Mouse (Mus musculus): ENCODE data around the gene Ncapg2. TPM values are rescaled to one million over a fixed set of nuclear protein-coding genes. Genes with fewer than 3 reads are reported as not detected.

Ncapg2 gene
- polyA plus RNA-seq, 1 experiment from 2014 or later = 22.7 TPM

GRCm38 (mm10) chr12:116442184-116442583 is 37.0 kb downstream of the Ncapg2 start:
- H3K9ac ChIP-seq (ENCODE audit: low read length) = no peak overlapping the region
- no peak overlapping the region for H3K27ac ChIP-seq (replicated peaks in 1 of 2; ENCODE audit: control insufficient read depth in 1 of 2, insufficient read depth in 1 of 2, low read depth in 2 of 2, low read length in 2 of 2)
- WGBS = 81% methylated on average over 3 of the region's 3 CpGs
- no peaks in the 10 kb centered on the region for H3K27me3 ChIP-seq (ENCODE audit: control insufficient read depth, insufficient read depth, low read length)
- ATAC-seq (ENCODE audit: insufficient number of reproducible peaks, insufficient read depth, low FRiP score, low read depth) = no peak
- no peaks in the 10 kb centered on the region for H3K9me3 ChIP-seq (ENCODE audit: control insufficient read depth, low read length)
- H3K4me1 ChIP-seq (ENCODE audit: control insufficient read depth in 2 of 2, insufficient read depth in 2 of 2, low read length in 2 of 2) = no peaks in the 10 kb centered on the region
- peaks cover 88% of the 10 kb centered on the region for H3K36me3 ChIP-seq (ENCODE audit: control insufficient read depth, insufficient read depth, low read length)
- no peak overlapping the region for H3K4me2 ChIP-seq (ENCODE audit: low read length)
- H3K4me3 ChIP-seq (ENCODE audit: control insufficient read depth in 1 of 2, insufficient read depth in 1 of 2, low read depth in 1 of 2, low read length in 2 of 2) = no peak overlapping the region

DNA sequence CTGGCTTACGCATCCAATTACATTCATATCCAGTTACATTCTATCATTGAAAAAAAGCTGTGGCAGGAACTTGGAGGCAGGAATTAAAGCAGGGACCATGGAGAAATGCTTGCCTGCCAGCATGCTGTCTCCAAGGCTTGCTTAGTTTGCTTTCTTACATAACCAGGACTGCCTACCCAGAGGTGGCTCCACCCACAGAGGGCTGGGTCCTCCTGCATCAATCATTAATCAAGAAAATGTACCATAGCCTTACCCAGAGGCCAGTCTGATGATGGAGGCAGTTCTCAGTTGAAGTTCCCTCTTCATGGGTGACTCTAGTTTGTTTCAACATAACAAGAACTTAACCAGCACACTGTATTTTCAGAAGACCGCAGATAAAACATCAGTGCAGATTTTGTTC is 44.3 kb downstream of the Ncapg2 start:
- ATAC-seq (ENCODE audit: insufficient number of reproducible peaks, insufficient read depth, low FRiP score, low read depth) = no peak
- H3K4me3 ChIP-seq (ENCODE audit: control insufficient read depth in 1 of 2, insufficient read depth in 1 of 2, low read depth in 1 of 2, low read length in 2 of 2) = no peak overlapping the region
- H3K27ac ChIP-seq (replicated peaks in 1 of 2; ENCODE audit: control insufficient read depth in 1 of 2, insufficient read depth in 1 of 2, low read depth in 2 of 2, low read length in 2 of 2) = no peak overlapping the region
- peaks cover 79% of the 10 kb centered on the region for H3K36me3 ChIP-seq (ENCODE audit: control insufficient read depth, insufficient read depth, low read length)
- H3K4me2 ChIP-seq (ENCODE audit: low read length) = no peak overlapping the region
- no peaks in the 10 kb centered on the region for H3K9me3 ChIP-seq (ENCODE audit: control insufficient read depth, low read length)
- H3K9ac ChIP-seq (ENCODE audit: low read length) = no peak overlapping the region
- H3K27me3 ChIP-seq (ENCODE audit: control insufficient read depth, insufficient read depth, low read length) = no peaks in the 10 kb centered on the region
- H3K4me1 ChIP-seq (ENCODE audit: control insufficient read depth in 2 of 2, insufficient read depth in 2 of 2, low read length in 2 of 2) = no peaks in the 10 kb centered on the region
- WGBS = 97% methylated on average over 2 of the region's 2 CpGs

GRCm38 (mm10) chr12:116460379-116461065 is 55.3 kb downstream of the Ncapg2 start:
- Histone ChIP-seq H3K9me3 (ENCODE audit: control insufficient read depth, low read length) (no peaks in the 10 kb centered on the region), H3K27me3 (ENCODE audit: control insufficient read depth, insufficient read depth, low read length) (no peaks in the 10 kb centered on the region), H3K4me2 (ENCODE audit: low read length) (no peak overlapping the region), H3K4me3 (ENCODE audit: control insufficient read depth in 1 of 2, insufficient read depth in 1 of 2, low read depth in 1 of 2, low read length in 2 of 2) (no peak overlapping the region), H3K4me1 (ENCODE audit: control insufficient read depth in 2 of 2, insufficient read depth in 2 of 2, low read length in 2 of 2) (no peaks in the 10 kb centered on the region), H3K27ac (replicated peaks in 1 of 2; ENCODE audit: control insufficient read depth in 1 of 2, insufficient read depth in 1 of 2, low read depth in 2 of 2, low read length in 2 of 2) (no peak overlapping the region), H3K9ac (ENCODE audit: low read length) (no peak overlapping the region), H3K36me3 (ENCODE audit: control insufficient read depth, insufficient read depth, low read length) (peaks cover 46% of the 10 kb centered on the region)
- WGBS = 95% methylated on average over 6 of the region's 6 CpGs
- ATAC-seq (ENCODE audit: insufficient number of reproducible peaks, insufficient read depth, low FRiP score, low read depth) = no peak

DNA sequence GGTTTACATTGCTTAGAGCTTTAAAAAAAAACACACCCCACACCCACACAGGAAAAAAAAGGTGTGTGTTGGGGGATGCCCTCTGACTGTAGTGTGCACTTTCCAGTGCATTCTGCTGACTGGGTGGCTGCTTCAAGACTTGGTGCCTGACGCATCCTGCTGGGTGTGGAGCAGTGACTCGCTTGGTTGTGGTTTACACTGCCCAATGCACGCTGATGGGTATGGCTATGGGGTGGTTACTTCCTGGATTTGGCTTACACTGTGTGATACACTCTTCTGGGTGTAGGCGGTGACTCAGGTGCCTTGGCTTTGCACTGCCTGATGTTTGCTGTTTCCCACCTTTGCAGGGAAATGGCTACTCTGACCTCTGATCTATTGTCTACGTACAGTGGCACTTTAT is 61.8 kb downstream of the Ncapg2 start:
- H3K9ac ChIP-seq (ENCODE audit: low read length) = no peak overlapping the region
- H3K9me3 ChIP-seq (ENCODE audit: control insufficient read depth, low read length) = no peaks in the 10 kb centered on the region
- 87% methylated on average over 5 of the region's 5 CpGs for WGBS
- H3K4me2 ChIP-seq (ENCODE audit: low read length) = no peak overlapping the region
- no peaks in the 10 kb centered on the region for H3K4me1 ChIP-seq (ENCODE audit: control insufficient read depth in 2 of 2, insufficient read depth in 2 of 2, low read length in 2 of 2)
- peaks cover 13% of the 10 kb centered on the region; the same call in 1 of the 2 replicates for H3K36me3 ChIP-seq (ENCODE audit: control insufficient read depth, insufficient read depth, low read length)
- ATAC-seq (ENCODE audit: insufficient number of reproducible peaks, insufficient read depth, low FRiP score, low read depth) = no peak
- H3K4me3 ChIP-seq (ENCODE audit: control insufficient read depth in 1 of 2, insufficient read depth in 1 of 2, low read depth in 1 of 2, low read length in 2 of 2) = no peak overlapping the region
- H3K27me3 ChIP-seq (ENCODE audit: control insufficient read depth, insufficient read depth, low read length) = no peaks in the 10 kb centered on the region
- H3K27ac ChIP-seq (replicated peaks in 1 of 2; ENCODE audit: control insufficient read depth in 1 of 2, insufficient read depth in 1 of 2, low read depth in 2 of 2, low read length in 2 of 2) = no peak overlapping the region

GRCm38 (mm10) chr12:116468348-116468747 is 63.1 kb downstream of the Ncapg2 start:
- H3K4me2 ChIP-seq (ENCODE audit: low read length) = no peak overlapping the region
- no peaks in the 10 kb centered on the region for H3K9me3 ChIP-seq (ENCODE audit: control insufficient read depth, low read length)
- no peaks in the 10 kb centered on the region for H3K4me1 ChIP-seq (ENCODE audit: control insufficient read depth in 2 of 2, insufficient read depth in 2 of 2, low read length in 2 of 2)
- H3K9ac ChIP-seq (ENCODE audit: low read length) = no peak overlapping the region
- H3K36me3 ChIP-seq (ENCODE audit: control insufficient read depth, insufficient read depth, low read length) = 0 out of 2 replicates have a peak, but pooled peaks cover 13% of the 10 kb centered on the region
- H3K27ac ChIP-seq (replicated peaks in 1 of 2; ENCODE audit: control insufficient read depth in 1 of 2, insufficient read depth in 1 of 2, low read depth in 2 of 2, low read length in 2 of 2) = no peak overlapping the region
- no peaks in the 10 kb centered on the region for H3K27me3 ChIP-seq (ENCODE audit: control insufficient read depth, insufficient read depth, low read length)
- H3K4me3 ChIP-seq (ENCODE audit: control insufficient read depth in 1 of 2, insufficient read depth in 1 of 2, low read depth in 1 of 2, low read length in 2 of 2) = no peak overlapping the region
- 87% methylated on average over 1 of the region's 1 CpGs for WGBS
- ATAC-seq (ENCODE audit: insufficient number of reproducible peaks, insufficient read depth, low FRiP score, low read depth) = no peak

- Histone ChIP-seq H3K27me3 (ENCODE audit: control insufficient read depth, insufficient read depth, low read length) (no peaks in the 10 kb centered on the region), H3K9ac (ENCODE audit: low read length) (no peak overlapping the region), H3K4me2 (ENCODE audit: low read length) (no peak overlapping the region), H3K4me1 (ENCODE audit: control insufficient read depth in 2 of 2, insufficient read depth in 2 of 2, low read length in 2 of 2) (no peaks in the 10 kb centered on the region), H3K27ac (replicated peaks in 1 of 2; ENCODE audit: control insufficient read depth in 1 of 2, insufficient read depth in 1 of 2, low read depth in 2 of 2, low read length in 2 of 2) (no peak overlapping the region), H3K9me3 (ENCODE audit: control insufficient read depth, low read length) (no peaks in the 10 kb centered on the region), H3K4me3 (ENCODE audit: control insufficient read depth in 1 of 2, insufficient read depth in 1 of 2, low read depth in 1 of 2, low read length in 2 of 2) (no peak overlapping the region), H3K36me3 (ENCODE audit: control insufficient read depth, insufficient read depth, low read length) (0 out of 2 replicates have a peak, but pooled peaks cover 13% of the 10 kb centered on the region)
- 77% methylated on average over 3 of the region's 3 CpGs for WGBS
- ATAC-seq (ENCODE audit: insufficient number of reproducible peaks, insufficient read depth, low FRiP score, low read depth) = no peak
Observed at GRCm38 (mm10) chr12:116469096-116469495, 63.9 kb downstream of the Ncapg2 start.

GRCm38 (mm10) chr12:116473264-116473663 is 68.1 kb downstream of the Ncapg2 start:
- H3K36me3 ChIP-seq (ENCODE audit: control insufficient read depth, insufficient read depth, low read length) = no peaks in the 10 kb centered on the region
- ATAC-seq (ENCODE audit: insufficient number of reproducible peaks, insufficient read depth, low FRiP score, low read depth) = no peak
- H3K4me1 ChIP-seq (ENCODE audit: control insufficient read depth in 2 of 2, insufficient read depth in 2 of 2, low read length in 2 of 2) = no peaks in the 10 kb centered on the region
- no peak overlapping the region for H3K4me2 ChIP-seq (ENCODE audit: low read length)
- H3K27me3 ChIP-seq (ENCODE audit: control insufficient read depth, insufficient read depth, low read length) = no peaks in the 10 kb centered on the region
- WGBS = 66% methylated on average over 2 of the region's 2 CpGs
- H3K4me3 ChIP-seq (ENCODE audit: control insufficient read depth in 1 of 2, insufficient read depth in 1 of 2, low read depth in 1 of 2, low read length in 2 of 2) = no peak overlapping the region
- no peaks in the 10 kb centered on the region for H3K9me3 ChIP-seq (ENCODE audit: control insufficient read depth, low read length)
- H3K27ac ChIP-seq (replicated peaks in 1 of 2; ENCODE audit: control insufficient read depth in 1 of 2, insufficient read depth in 1 of 2, low read depth in 2 of 2, low read length in 2 of 2) = no peak overlapping the region
- no peak overlapping the region for H3K9ac ChIP-seq (ENCODE audit: low read length)

GRCm38 (mm10) chr12:116473761-116474160 is 68.6 kb downstream of the Ncapg2 start:
- no peak overlapping the region for H3K9ac ChIP-seq (ENCODE audit: low read length)
- H3K4me1 ChIP-seq (ENCODE audit: control insufficient read depth in 2 of 2, insufficient read depth in 2 of 2, low read length in 2 of 2) = no peaks in the 10 kb centered on the region
- H3K4me2 ChIP-seq (ENCODE audit: low read length) = no peak overlapping the region
- no peaks in the 10 kb centered on the region for H3K27me3 ChIP-seq (ENCODE audit: control insufficient read depth, insufficient read depth, low read length)
- no peak for ATAC-seq (ENCODE audit: insufficient number of reproducible peaks, insufficient read depth, low FRiP score, low read depth)
- no peak overlapping the region for H3K4me3 ChIP-seq (ENCODE audit: control insufficient read depth in 1 of 2, insufficient read depth in 1 of 2, low read depth in 1 of 2, low read length in 2 of 2)
- no peak overlapping the region for H3K27ac ChIP-seq (replicated peaks in 1 of 2; ENCODE audit: control insufficient read depth in 1 of 2, insufficient read depth in 1 of 2, low read depth in 2 of 2, low read length in 2 of 2)
- no peaks in the 10 kb centered on the region for H3K36me3 ChIP-seq (ENCODE audit: control insufficient read depth, insufficient read depth, low read length)
- H3K9me3 ChIP-seq (ENCODE audit: control insufficient read depth, low read length) = no peaks in the 10 kb centered on the region

All from heart, embryonic 14.5 days (tissue).